Mouse (Mus musculus) hindbrain, embryonic 10.5 days (tissue): Measurements from ENCODE around the gene Dbx2. TPM values are rescaled to one million over a fixed set of nuclear protein-coding genes. Genes with fewer than 3 reads are reported as not detected.

Experiments
- DNase-seq: peaks from one replicate; pipeline ENCODE4 v3.0.0-alpha.2; 2017; ENCODE audit warnings: low spot score
- H3K27ac ChIP-seq: fragments of 300-500 bp; sonication (generic); 2 replicates; pipeline ENCODE4 v1.5.1; 2016; ENCODE audit warnings: mild to moderate bottlenecking, moderate library complexity
- H3K27me3 ChIP-seq: fragments of 300-500 bp; sonication (generic); 2 replicates; pipeline ENCODE4 v1.6.1; 2016; ENCODE audit warnings: mild to moderate bottlenecking; ENCODE audit not compliant: poor library complexity, insufficient read depth, severe bottlenecking
- H3K36me3 ChIP-seq: fragments of 300-500 bp; sonication (generic); 2 replicates; pipeline ENCODE4 v1.6.1; 2016; ENCODE audit warnings: mild to moderate bottlenecking, moderate library complexity
- H3K4me1 ChIP-seq: fragments of 300-500 bp; sonication (generic); replicated peaks from 2 replicates; pipeline ENCODE4 v1.6.1; 2016; ENCODE audit warnings: mild to moderate bottlenecking
- H3K4me3 ChIP-seq: fragments of 300-500 bp; sonication (generic); 2 replicates; pipeline ENCODE4 v1.5.1; 2016; ENCODE audit warnings: mild to moderate bottlenecking, moderate library complexity
- H3K9me3 ChIP-seq: fragments of 300-500 bp; sonication (generic); 2 replicates; pipeline ENCODE4 v1.6.1; 2016; ENCODE audit warnings: mild to moderate bottlenecking, moderate library complexity
- WGBS: fragments of 180-500 bp; shearing (Covaris S2); methylation state at CpG from one replicate; pipeline ENCODE4 v1.1.7; 2016; 5-methylcytosine and 5-hydroxymethylcytosine counted together
- polyA plus RNA-seq: library from polyadenylated mRNA; unstranded; fragments of >200 nt; fragmentation: Nextera tagmentation; extraction: Ambion mirVana; gene quantifications from 2 replicates; pipeline ENCODE4 v1.2.1, GENCODE M21; 2016

Dbx2 gene
- polyA plus RNA-seq, result 5.5 and 7.4 TPM in 2 replicates

DNA sequence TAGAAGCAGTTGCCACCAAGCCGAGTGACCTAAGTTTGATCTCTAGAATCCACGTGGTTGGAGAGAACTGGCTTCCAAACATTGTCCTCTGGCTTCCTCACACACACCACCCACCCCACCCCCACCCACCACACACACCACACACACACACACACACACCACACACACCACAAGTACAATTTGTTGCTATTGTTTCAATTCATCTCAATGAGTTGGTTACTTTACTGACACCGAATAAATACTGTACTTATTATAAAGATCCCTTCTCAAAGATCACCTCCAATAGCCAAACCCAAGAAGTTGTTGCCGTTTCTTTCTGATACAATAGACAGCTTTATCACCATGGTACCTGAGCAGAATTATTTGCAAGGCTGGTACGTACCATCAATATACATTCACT, at the start of gene Dbx2:
Gene Dbx2, minus strand, starts transcription at position 101 of the 400 bp plus-strand sequence.
- WGBS, result 85% methylated on average over 5 of the region's 5 CpGs
- H3K27me3 ChIP-seq, result peaks cover 80% of the 10 kb centered on the region
- no peak within 1 kb of the TSS for H3K27ac ChIP-seq
- peaks cover 32% of the 10 kb centered on the region for H3K4me1 ChIP-seq
- no peaks in the 10 kb centered on the region for H3K9me3 ChIP-seq
- no peak for DNase-seq
- peak within 1 kb of the TSS; percentile 55 for H3K4me3 ChIP-seq
- H3K36me3 ChIP-seq, result no peaks in the 10 kb centered on the region

DNA sequence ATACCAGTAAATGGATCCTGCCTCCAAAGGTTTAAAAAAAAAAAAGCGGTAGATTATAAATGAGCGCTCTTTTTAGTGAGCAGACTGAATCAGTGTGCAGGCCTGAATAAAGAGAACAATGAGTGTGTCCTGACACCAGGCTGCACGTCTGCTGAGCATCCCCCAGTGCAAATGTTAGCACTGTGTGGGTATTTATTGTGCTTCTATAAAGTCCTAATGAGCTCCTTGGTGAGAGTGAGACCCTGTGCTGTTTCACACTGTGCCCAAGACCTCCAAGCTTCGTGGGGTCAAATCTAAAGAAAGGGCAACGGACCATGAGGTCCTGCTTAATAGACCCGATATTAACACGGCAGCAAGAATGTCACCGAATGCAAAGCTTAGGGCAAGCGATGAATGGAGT, 46.4 kb upstream of the Dbx2 start:
- Histone ChIP-seq H3K4me1 (peaks cover 25% of the 10 kb centered on the region), H3K27me3 (peaks cover 92% of the 10 kb centered on the region), H3K36me3 (no peaks in the 10 kb centered on the region), H3K9me3 (no peaks in the 10 kb centered on the region), H3K27ac (no peak overlapping the region), H3K4me3 (no peak overlapping the region)
- WGBS, result 28% methylated on average over 9 of the region's 9 CpGs
- DNase-seq, result peak; percentile 55

DNA sequence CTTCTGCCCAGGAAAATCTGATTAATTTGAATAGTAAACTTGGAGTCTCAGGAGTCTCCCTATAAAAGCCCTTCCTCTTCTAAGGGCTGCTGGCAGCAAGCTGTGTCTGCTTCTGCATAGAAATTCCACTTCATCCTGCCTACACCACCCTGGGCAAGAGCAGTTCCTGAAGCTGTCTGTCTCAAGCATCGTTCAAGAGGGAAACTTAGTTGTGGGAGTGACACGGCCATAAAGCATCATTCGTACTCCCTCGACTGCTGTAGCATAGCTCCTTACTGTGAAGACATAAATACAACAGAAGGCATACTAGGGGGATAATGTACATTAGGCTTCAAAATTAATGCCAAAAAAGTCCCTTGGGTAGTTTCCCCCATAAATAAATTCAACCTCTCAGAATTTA, 45.8 kb upstream of the Dbx2 start:
- Histone ChIP-seq H3K4me1 (peaks cover 25% of the 10 kb centered on the region), H3K27me3 (peaks cover 92% of the 10 kb centered on the region), H3K36me3 (no peaks in the 10 kb centered on the region), H3K4me3 (no peak overlapping the region), H3K9me3 (no peaks in the 10 kb centered on the region), H3K27ac (peak overlapping the region; percentile 45; the same call in 1 of the 2 replicates)
- no peak for DNase-seq
- 35% methylated on average over 4 of the region's 4 CpGs for WGBS

DNA sequence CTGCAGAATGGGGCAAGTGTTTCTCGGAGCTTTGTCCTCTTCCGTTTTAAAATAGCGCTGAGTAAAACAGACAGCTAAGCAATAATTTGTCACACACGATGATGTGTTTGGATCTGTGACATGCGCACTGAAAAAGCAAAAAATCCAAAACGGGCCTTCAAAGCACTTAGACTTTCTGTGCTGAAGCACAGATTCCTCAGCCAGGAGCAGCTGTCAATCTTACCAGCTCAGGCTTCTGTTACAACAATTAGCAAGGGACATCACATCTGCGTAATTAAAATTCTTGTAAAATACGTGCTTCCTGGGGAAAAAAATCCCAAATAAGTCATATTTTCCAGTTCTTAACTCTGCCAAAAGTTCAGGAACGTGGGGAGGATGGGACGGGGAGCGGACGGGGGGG, 43.6 kb upstream of the Dbx2 start:
- Histone ChIP-seq H3K27me3 (peaks cover 92% of the 10 kb centered on the region), H3K9me3 (no peaks in the 10 kb centered on the region), H3K36me3 (no peaks in the 10 kb centered on the region), H3K27ac (no peak overlapping the region), H3K4me3 (no peak overlapping the region), H3K4me1 (peaks cover 25% of the 10 kb centered on the region)
- 81% methylated on average over 12 of the region's 12 CpGs for WGBS
- no peak for DNase-seq

DNA sequence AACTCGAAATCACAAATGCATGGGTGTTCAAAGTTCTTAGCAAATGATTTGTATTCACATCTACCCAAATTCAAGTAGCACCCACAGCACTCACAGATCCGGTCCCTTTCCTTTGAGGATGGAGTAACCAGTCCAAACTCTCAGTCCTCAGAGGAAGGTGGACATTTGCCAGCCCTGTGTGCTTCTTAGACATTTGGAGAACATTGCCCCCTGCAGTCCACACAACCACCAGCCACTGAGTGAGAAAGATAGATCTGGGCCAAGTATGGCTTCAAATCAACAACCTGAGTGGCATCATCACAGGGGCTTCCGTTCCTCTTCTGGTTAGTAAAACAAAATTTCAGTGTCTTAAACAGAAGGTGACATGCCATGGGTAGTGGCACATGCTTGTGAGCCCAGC, 38.0 kb upstream of the Dbx2 start:
- peaks cover 16% of the 10 kb centered on the region for H3K4me1 ChIP-seq
- H3K27me3 ChIP-seq, result peaks cover 80% of the 10 kb centered on the region
- WGBS, result 86% methylated on average over 3 of the region's 3 CpGs
- no peak for DNase-seq
- no peak overlapping the region for H3K4me3 ChIP-seq
- peaks cover 7% of the 10 kb centered on the region; the same call in 1 of the 2 replicates for H3K9me3 ChIP-seq
- no peak overlapping the region for H3K27ac ChIP-seq
- no peaks in the 10 kb centered on the region for H3K36me3 ChIP-seq

DNA sequence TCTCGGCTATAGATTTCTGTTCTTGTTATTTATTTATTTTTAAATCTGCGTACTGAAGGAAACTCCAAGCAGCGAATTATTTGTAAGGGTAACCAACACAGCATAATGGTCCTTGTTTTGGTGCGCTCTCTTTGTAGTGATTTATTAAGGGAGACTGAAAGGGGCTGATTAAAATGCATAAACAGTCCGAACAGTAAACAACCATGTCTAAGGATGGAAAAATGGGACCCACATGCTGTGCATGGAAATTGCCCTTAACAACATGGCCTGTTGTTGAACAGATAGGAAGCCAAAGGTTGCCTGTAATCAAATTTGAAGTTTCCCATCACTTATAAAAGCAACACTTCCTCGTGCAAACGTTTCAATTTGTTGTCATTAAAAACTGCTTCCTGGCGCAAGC, 35.8 kb upstream of the Dbx2 start:
- Histone ChIP-seq H3K9me3 (peaks cover 7% of the 10 kb centered on the region; the same call in 1 of the 2 replicates), H3K27me3 (peaks cover 77% of the 10 kb centered on the region), H3K36me3 (no peaks in the 10 kb centered on the region), H3K27ac (no peak overlapping the region), H3K4me3 (no peak overlapping the region), H3K4me1 (peaks cover 16% of the 10 kb centered on the region)
- no peak for DNase-seq
- 34% methylated on average over 8 of the region's 8 CpGs for WGBS

DNA sequence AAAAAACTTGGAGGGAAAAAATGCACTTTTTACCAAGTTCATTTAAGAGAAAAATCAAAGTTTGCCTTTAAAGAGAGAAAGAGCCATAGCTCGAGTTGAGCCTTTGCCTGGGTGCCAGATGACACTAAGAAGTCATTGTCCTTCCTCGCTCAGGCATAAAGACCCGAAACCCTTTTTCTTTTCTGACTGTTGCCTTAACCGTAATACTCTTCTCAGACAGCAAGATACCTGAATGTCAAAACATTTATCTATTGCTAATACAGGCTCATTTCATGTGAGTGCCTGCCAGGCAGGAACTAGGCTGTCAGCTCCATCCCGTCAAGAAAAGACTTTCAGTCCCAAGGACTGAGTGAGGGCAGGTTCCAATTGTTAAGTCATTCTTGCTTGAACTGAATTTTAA, 35.4 kb upstream of the Dbx2 start:
- H3K27ac ChIP-seq, result no peak overlapping the region
- H3K9me3 ChIP-seq, result peaks cover 7% of the 10 kb centered on the region; the same call in 1 of the 2 replicates
- H3K4me1 ChIP-seq, result peaks cover 16% of the 10 kb centered on the region
- H3K27me3 ChIP-seq, result peaks cover 79% of the 10 kb centered on the region
- no peak overlapping the region for H3K4me3 ChIP-seq
- WGBS, result 22% methylated on average over 5 of the region's 5 CpGs
- no peak for DNase-seq
- no peaks in the 10 kb centered on the region for H3K36me3 ChIP-seq

DNA sequence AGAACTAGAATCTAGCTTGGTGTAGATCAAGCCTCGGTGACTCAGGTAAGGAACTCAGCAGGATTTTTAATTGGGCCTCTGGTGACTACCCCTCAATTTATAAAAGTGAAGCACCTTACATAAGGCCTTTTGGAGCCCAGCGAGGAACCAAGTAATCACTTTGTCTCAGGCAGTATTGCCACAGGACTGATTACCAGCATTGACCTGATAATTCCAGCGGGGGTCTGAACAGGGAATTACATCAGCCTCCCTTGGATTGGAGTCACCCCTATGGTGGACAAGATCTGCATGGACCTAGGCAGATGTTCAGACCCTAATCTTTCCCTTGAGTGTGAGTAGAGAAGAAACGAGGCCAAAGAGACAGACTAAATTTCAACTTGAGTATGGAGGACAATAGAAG, 26.9 kb upstream of the Dbx2 start:
- Histone ChIP-seq H3K4me1 (no peaks in the 10 kb centered on the region), H3K27ac (no peak overlapping the region), H3K9me3 (peaks cover 4% of the 10 kb centered on the region; the same call in 1 of the 2 replicates), H3K36me3 (no peaks in the 10 kb centered on the region), H3K27me3 (peaks cover 39% of the 10 kb centered on the region), H3K4me3 (no peak overlapping the region)
- no peak for DNase-seq
- 91% methylated on average over 4 of the region's 4 CpGs for WGBS

DNA sequence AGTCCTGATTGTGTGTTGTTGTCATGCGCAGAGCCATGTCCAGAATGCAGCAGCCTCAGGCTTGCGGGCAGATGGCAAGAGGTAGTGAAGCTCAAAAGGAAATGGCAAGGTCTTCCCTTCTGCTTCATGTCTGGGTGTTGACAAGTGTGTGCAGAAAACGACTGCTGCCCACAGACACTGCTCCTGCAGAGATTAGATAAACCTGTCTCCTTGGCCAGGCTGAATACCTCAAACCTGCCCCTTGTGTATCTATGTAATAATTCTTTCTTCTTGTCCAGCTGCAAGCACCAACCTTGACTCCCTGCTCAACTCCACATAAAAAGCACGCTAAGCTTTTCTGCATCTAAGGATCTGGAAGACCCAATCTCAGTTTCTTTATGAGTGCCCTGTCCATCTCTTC, 19.9 kb upstream of the Dbx2 start:
- WGBS, result 93% methylated on average over 4 of the region's 4 CpGs
- peaks cover 5% of the 10 kb centered on the region; the same call in 1 of the 2 replicates for H3K9me3 ChIP-seq
- no peaks in the 10 kb centered on the region for H3K36me3 ChIP-seq
- H3K4me3 ChIP-seq, result no peak overlapping the region
- DNase-seq, result no peak
- no peaks in the 10 kb centered on the region for H3K4me1 ChIP-seq
- 0 out of 2 replicates have a peak, but pooled peaks cover 3% of the 10 kb centered on the region for H3K27me3 ChIP-seq
- no peak overlapping the region for H3K27ac ChIP-seq

DNA sequence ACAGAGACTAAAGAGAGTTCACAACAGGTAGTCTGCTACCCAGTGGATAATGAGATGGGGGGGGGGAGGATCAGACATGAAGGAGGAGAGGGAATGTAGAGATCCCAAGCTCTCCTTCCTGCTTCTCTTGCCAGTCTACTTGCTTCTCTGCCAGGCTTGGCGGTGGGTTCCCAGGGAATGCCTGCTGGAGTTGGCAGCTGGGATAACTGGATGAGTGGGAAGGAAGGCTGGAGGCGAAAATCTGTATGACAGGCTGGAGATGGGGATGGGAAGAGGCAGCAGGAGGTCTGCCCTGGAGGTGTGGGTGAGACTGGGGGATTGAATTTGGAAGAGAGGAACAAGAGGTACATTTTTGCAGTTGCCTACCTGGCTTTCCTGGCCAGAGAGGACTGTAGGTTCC, 19.4 kb upstream of the Dbx2 start:
- WGBS, result 85% methylated on average over 2 of the region's 2 CpGs
- 0 out of 2 replicates have a peak, but pooled peaks cover 3% of the 10 kb centered on the region for H3K27me3 ChIP-seq
- H3K4me1 ChIP-seq, result no peaks in the 10 kb centered on the region
- H3K9me3 ChIP-seq, result peaks cover 5% of the 10 kb centered on the region; the same call in 1 of the 2 replicates
- H3K4me3 ChIP-seq, result no peak overlapping the region
- no peak for DNase-seq
- H3K27ac ChIP-seq, result no peak overlapping the region
- no peaks in the 10 kb centered on the region for H3K36me3 ChIP-seq

DNA sequence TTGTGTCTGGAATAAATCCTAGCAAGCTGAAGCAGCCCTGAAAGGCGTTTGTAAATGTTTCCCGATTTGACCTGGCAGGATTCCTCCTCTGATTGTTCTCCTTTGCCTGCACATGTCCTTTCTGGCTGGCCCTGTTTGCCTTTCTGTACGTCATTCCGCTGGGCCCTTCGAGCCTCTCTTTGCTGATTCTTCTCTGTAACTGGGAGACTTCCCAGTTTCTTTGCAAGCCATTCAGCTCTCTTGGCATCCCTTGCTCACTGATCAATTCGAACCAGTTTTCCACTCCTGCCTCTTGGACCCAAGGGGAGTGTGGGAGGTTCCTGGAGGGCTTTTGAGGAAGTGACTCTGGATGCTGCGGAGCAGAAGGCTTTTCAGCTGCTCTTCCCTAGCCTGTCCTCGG, 11.4 kb upstream of the Dbx2 start:
- no peaks in the 10 kb centered on the region for H3K4me1 ChIP-seq
- H3K36me3 ChIP-seq, result no peaks in the 10 kb centered on the region
- no peaks in the 10 kb centered on the region for H3K9me3 ChIP-seq
- DNase-seq, result no peak
- no peak overlapping the region for H3K27ac ChIP-seq
- no peaks in the 10 kb centered on the region for H3K27me3 ChIP-seq
- 30% methylated on average over 8 of the region's 8 CpGs for WGBS
- H3K4me3 ChIP-seq, result no peak overlapping the region

DNA sequence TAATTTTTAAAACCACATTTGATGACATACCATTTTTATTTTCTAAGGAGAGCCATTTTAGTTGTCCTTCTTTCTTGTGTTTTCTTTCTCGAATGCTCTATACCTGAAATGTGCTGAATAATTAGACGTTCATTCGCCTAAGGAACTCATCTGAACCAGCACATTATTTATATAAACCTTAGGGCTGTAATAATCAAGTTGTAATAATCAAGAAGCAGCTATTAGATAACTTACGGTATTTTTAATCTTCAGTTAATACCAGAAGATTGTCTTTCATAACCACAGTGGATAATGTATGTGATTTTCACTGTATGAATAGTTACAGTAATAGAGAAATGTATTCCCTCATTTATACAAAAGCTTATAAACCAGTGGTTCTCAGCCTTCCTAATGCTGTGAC, 9.2 kb upstream of the Dbx2 start:
- Histone ChIP-seq H3K4me1 (no peaks in the 10 kb centered on the region), H3K27ac (no peak overlapping the region), H3K9me3 (no peaks in the 10 kb centered on the region), H3K27me3 (no peaks in the 10 kb centered on the region), H3K4me3 (no peak overlapping the region), H3K36me3 (no peaks in the 10 kb centered on the region)
- DNase-seq, result no peak
- WGBS, result 90% methylated on average over 4 of the region's 4 CpGs

DNA sequence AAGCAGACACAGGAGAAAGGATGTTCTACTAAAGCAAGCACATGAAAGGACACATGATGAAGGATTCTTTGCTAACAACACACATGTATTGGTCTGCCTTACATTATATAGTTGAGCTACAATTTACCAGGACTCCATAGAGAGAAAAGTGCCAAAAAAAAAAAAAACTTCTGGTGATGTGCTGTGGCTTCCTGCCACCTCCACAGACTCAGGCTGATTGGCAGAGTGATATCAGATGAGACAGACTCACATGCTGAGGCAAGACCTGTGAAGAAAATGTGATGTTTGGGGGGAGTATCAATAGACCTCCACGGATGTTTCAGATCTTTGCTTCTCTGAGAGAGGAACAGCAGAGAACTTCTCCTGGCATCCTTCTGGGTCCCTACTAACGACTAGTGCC, 6.0 kb upstream of the Dbx2 start:
- Histone ChIP-seq H3K27ac (no peak overlapping the region), H3K36me3 (no peaks in the 10 kb centered on the region), H3K27me3 (peaks cover 21% of the 10 kb centered on the region), H3K9me3 (no peaks in the 10 kb centered on the region), H3K4me1 (no peaks in the 10 kb centered on the region), H3K4me3 (no peak overlapping the region)
- 76% methylated on average over 2 of the region's 2 CpGs for WGBS
- DNase-seq, result no peak

DNA sequence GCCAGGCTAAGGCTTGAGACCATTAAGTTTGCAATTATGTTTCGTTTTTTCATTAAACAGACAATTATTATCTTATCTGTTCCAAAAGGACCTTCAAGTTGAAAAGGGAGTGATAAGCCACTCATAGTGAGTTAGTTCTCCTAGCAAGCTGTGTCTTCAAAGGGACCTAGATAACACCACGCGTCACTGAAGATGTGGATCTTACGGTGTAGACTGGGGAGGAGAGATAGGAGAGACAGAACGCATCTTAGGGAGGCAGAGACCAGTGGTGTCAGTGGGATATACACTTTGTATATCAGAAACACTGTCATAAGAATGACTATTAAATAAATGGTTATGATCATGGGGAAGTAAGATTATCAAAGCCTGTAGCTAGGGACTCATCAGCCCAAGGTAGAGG, 4.6 kb upstream of the Dbx2 start:
- H3K27ac ChIP-seq, result no peak overlapping the region
- no peak overlapping the region for H3K4me3 ChIP-seq
- H3K4me1 ChIP-seq, result no peaks in the 10 kb centered on the region
- WGBS, result 91% methylated on average over 5 of the region's 5 CpGs
- H3K36me3 ChIP-seq, result no peaks in the 10 kb centered on the region
- peaks cover 35% of the 10 kb centered on the region for H3K27me3 ChIP-seq
- no peak for DNase-seq
- H3K9me3 ChIP-seq, result no peaks in the 10 kb centered on the region
